Mouse (Mus musculus) cerebellum, adult 2 months (tissue): ENCODE measurements at regions not wholly inside any gene's neighbourhood (a gene's known extent, or its start where the extent isn't known, plus 50 kb on each side); places are given as distances from the start of the nearest gene placed in this dataset.

Source experiments
- CTCF ChIP-seq: fragments of 200-500 bp; IDR thresholded peaks from 2 replicates; pipeline ENCODE4 v1.5.1; 2011; ENCODE audit warnings: low read depth, mild to moderate bottlenecking, control low read depth, low read length, moderate library complexity, borderline replicate concordance; ENCODE audit not compliant: insufficient read depth
- POLR2A ChIP-seq: fragments of 200-500 bp; IDR thresholded peaks from 2 replicates; pipeline ENCODE4 v1.6.1; 2011; ENCODE audit warnings: low read length, control low read depth, borderline replicate concordance; ENCODE audit not compliant: insufficient read depth

- no peak for TF ChIP-seq POLR2A
- TF ChIP-seq CTCF, result no peak
These were observed 304.8 kb downstream of the Cetn3 start for GRCm38 (mm10) chr13:82087635-82088034.
